Mouse (Mus musculus) hindbrain, embryonic 16.5 days (tissue): Measurements from ENCODE around the gene Paqr5. TPM values are rescaled to one million over a fixed set of nuclear protein-coding genes. Genes with fewer than 3 reads are reported as not detected.
A peak's percentile ranks its signal among the peaks of the same experiment; 100 is the strongest.

Source experiments
- ATAC-seq: fragments of 200-750 bp; cut with Nextera tagmentation; 2 replicates; pipeline ENCODE4 v1.8.0; 2017; ENCODE audit warnings: moderate TSS enrichment, moderate library complexity
- H3K27ac ChIP-seq: fragments of 300-500 bp; sonication (generic); 2 replicates; pipeline ENCODE4 v1.5.1; 2014; ENCODE audit warnings: low read depth, mild to moderate bottlenecking, control low read depth, low read length, moderate library complexity
- H3K27me3 ChIP-seq: fragments of 300-500 bp; sonication (generic); replicated peaks from 2 replicates; pipeline ENCODE4 v1.6.1; 2014; ENCODE audit warnings: low read length; ENCODE audit not compliant: control insufficient read depth, insufficient read depth
- H3K36me3 ChIP-seq: fragments of 300-500 bp; sonication (generic); 2 replicates; pipeline ENCODE4 v1.6.1; 2014; ENCODE audit warnings: mild to moderate bottlenecking, low read length, moderate library complexity, mixed read lengths; ENCODE audit not compliant: control insufficient read depth, insufficient read depth
- H3K4me1 ChIP-seq: fragments of 300-500 bp; sonication (generic); 2 replicates; pipeline ENCODE4 v1.6.1; 2014; ENCODE audit warnings: low read depth, low read length; ENCODE audit not compliant: control insufficient read depth, insufficient read depth
- H3K4me2 ChIP-seq: fragments of 300-500 bp; sonication (generic); 2 replicates; pipeline ENCODE4 v1.6.1; 2014; ENCODE audit warnings: mild to moderate bottlenecking, low read length, control low read depth, moderate library complexity
- H3K4me3 ChIP-seq: fragments of 300-500 bp; sonication (generic); 2 replicates; pipeline ENCODE4 v1.5.1; 2014; ENCODE audit warnings: mild to moderate bottlenecking, low read length, control low read depth, moderate library complexity
- H3K9ac ChIP-seq: fragments of 300-500 bp; sonication (generic); 2 replicates; pipeline ENCODE4 v1.6.1; 2014; ENCODE audit warnings: low read depth, mild to moderate bottlenecking, control low read depth, low read length, moderate library complexity
- H3K9me3 ChIP-seq: fragments of 300-500 bp; sonication (generic); 2 replicates; pipeline ENCODE4 v1.6.1; 2014; ENCODE audit warnings: mild to moderate bottlenecking, low read length, moderate library complexity; ENCODE audit not compliant: control insufficient read depth
- WGBS: fragments of 180-500 bp; shearing (Covaris S2); extraction: QIAGEN DNeasy Blood & Tissue Kit; methylation state at CpG from one replicate; pipeline ENCODE4 v1.1.7; 2014; 5-methylcytosine and 5-hydroxymethylcytosine counted together
- polyA plus RNA-seq: library from polyadenylated mRNA; unstranded; fragments of >200 nt; fragmentation: Nextera tagmentation; extraction: Ambion mirVana; gene quantifications from 2 replicates; pipeline ENCODE4 v1.2.1, GENCODE M21; 2015

Gene Paqr5
- polyA plus RNA-seq, 1 experiment from 2014 or later = 0.64 TPM

DNA sequence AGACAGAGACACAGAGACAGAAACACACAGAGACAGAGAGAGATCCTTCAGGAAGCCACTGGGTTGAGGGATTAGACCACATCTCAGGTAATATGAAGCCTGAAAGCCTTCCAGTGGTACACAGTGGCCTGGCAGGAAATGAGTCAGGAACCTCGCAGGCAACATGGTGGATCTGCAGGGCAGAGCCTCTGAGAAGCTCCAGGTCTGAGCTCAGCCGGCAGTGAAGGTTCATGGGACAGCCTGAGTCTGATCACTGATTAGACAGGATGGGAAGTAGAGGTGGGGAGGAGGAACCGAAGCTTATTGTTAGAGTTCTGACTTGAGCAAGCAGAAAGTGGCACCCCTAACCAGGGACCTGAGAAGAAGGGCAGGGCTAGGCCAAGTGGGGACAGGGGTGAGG is 55.6 kb downstream of the Paqr5 start:
- 87% methylated on average over 3 of the region's 3 CpGs for WGBS
- no peaks in the 10 kb centered on the region for H3K4me1 ChIP-seq
- no peak overlapping the region for H3K4me3 ChIP-seq
- no peak overlapping the region for H3K27ac ChIP-seq
- no peak for ATAC-seq
- no peak overlapping the region for H3K9ac ChIP-seq
- no peaks in the 10 kb centered on the region for H3K9me3 ChIP-seq
- H3K27me3 ChIP-seq = no peaks in the 10 kb centered on the region
- no peaks in the 10 kb centered on the region for H3K36me3 ChIP-seq
- H3K4me2 ChIP-seq = no peak overlapping the region

DNA sequence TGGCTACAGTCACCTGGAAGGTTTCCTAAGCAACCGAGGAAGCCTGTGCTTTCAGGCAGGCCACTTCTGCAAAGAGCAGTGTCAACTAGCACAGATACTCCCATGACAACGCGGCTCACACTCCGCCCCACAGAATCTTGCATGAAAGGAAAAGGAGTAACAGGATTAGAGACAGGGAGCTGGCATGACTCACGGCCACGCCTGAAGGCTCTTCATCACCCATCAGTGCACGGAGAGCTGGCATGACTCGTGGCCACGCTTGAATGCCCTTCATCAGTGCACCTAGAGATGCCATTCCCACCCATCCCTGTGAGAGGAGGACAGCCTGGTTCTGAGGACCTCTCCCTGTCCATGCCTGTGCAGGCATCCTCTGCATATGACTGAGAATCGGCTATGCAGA is 59.3 kb downstream of the Paqr5 start:
- H3K9me3 ChIP-seq = no peaks in the 10 kb centered on the region
- no peak overlapping the region for H3K9ac ChIP-seq
- H3K27me3 ChIP-seq = no peaks in the 10 kb centered on the region
- H3K27ac ChIP-seq = no peak overlapping the region
- WGBS = 65% methylated on average over 10 of the region's 10 CpGs
- no peaks in the 10 kb centered on the region for H3K36me3 ChIP-seq
- peak; percentile 25; the same call in 1 of the 2 replicates for ATAC-seq
- no peak overlapping the region for H3K4me3 ChIP-seq
- H3K4me2 ChIP-seq = no peak overlapping the region
- no peaks in the 10 kb centered on the region for H3K4me1 ChIP-seq

DNA sequence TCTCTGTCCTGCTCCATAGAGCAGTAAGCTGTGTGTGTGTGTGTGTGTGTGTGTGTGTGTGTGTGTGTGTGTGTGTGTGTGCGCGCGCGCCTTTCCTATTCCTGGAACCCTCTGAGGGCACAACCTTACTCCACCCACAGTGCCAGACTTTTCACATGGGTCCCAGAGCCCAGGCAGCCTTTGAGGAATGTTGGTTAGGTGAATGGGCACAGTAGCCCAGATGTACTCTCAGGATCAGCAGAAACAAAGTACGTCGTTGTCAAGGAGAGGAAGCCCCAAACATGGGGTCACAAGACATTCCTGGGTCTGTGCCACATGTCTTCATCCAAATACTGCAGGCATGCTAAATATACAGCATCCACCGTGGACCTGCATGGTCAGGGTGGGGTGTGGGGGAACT is 60.7 kb downstream of the Paqr5 start:
- no peaks in the 10 kb centered on the region for H3K4me1 ChIP-seq
- no peak for ATAC-seq
- 93% methylated on average over 7 of the region's 7 CpGs for WGBS

DNA sequence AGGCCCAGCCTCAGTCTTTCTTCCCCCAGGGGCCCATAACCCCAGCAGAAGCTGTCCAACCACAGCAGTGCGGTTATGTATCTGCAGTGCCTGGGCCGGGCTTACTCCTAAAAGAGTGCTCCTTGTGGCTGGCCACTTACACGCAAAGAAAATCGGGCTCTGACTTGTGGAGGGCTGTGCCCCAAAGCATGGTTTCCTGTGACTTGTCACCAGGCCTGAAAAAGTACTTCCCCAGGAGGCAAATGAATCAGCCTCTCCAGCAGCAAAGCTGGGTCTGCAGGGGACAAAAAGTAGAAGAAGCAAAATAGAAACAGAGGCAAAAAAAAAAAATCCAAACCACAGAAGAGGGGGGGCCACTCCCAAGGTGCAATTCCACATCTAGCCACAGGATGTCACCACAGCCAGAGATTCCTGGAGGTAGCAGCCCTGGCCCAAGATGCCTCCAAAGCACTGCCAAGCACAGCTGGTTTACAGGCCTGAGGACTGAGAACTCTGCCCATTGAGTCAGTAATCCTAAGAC is 61.2 kb downstream of the Paqr5 start:
- no peak overlapping the region for H3K4me3 ChIP-seq
- no peaks in the 10 kb centered on the region for H3K4me1 ChIP-seq
- no peak overlapping the region for H3K4me2 ChIP-seq
- peak; percentile 76 for ATAC-seq
- WGBS = 50% methylated on average over 4 of the region's 4 CpGs
- no peak overlapping the region for H3K9ac ChIP-seq
- no peak overlapping the region for H3K27ac ChIP-seq
- no peaks in the 10 kb centered on the region for H3K9me3 ChIP-seq
- H3K36me3 ChIP-seq = no peaks in the 10 kb centered on the region
- H3K27me3 ChIP-seq = no peaks in the 10 kb centered on the region

More for the DNA sequence above, 60.7 kb downstream of the Paqr5 start:
- Histone ChIP-seq H3K27ac (no peak overlapping the region), H3K36me3 (no peaks in the 10 kb centered on the region), H3K27me3 (no peaks in the 10 kb centered on the region), H3K4me2 (no peak overlapping the region), H3K9ac (no peak overlapping the region; the same call in 1 of the 2 replicates), H3K9me3 (no peaks in the 10 kb centered on the region), H3K4me3 (no peak overlapping the region)

DNA sequence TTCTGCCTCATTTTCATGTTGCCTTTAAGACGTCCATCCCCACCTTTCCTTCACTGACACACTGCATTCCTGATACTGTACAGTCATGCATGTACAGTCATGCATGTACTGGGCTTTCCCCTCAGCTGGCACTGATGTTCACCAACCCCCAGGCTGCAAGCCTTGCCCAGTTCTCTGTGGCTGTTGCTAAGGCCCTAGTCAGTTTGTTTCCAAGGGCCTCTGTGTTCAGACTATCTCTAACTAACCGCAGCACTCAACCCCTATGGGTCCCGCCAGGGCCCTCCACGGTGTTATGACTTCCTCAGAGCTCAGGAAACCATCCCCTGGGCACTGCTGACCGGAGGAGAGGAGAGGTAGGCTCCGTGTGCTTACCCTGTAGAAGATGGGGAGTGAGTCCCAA is 63.3 kb downstream of the Paqr5 start:
- WGBS = 76% methylated on average over 6 of the region's 6 CpGs
- no peaks in the 10 kb centered on the region for H3K27me3 ChIP-seq
- no peak for ATAC-seq
- H3K36me3 ChIP-seq = no peaks in the 10 kb centered on the region
- 0 out of 2 replicates have a peak overlapping the region, but pooled peaks have one; percentile 13 for H3K9ac ChIP-seq
- H3K9me3 ChIP-seq = no peaks in the 10 kb centered on the region
- H3K4me1 ChIP-seq = no peaks in the 10 kb centered on the region
- no peak overlapping the region for H3K4me3 ChIP-seq
- H3K4me2 ChIP-seq = no peak overlapping the region
- H3K27ac ChIP-seq = no peak overlapping the region

DNA sequence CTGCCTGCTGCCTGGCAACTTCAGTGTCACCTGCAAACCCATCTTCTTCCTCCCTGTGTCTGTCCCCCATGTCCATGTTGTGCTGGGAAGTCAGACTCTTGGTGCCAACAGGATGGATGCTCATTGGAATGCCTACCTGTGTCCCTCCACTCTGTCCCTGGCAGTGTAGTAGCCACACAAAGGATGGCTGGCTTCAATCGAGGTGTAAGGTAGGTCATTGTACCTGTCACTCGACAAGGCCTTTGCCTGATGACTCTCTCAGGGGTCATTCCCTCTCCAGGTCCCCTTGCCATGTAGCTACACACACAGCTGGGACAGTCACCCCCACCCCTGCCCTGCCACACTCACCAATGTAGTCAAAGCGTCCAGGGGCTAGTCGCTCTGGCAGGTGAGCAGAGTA is 65.5 kb downstream of the Paqr5 start:
- Histone ChIP-seq H3K27me3 (no peaks in the 10 kb centered on the region), H3K4me2 (no peak overlapping the region), H3K27ac (no peak overlapping the region), H3K4me3 (no peak overlapping the region), H3K36me3 (no peaks in the 10 kb centered on the region), H3K4me1 (no peaks in the 10 kb centered on the region), H3K9ac (no peak overlapping the region), H3K9me3 (no peaks in the 10 kb centered on the region)
- ATAC-seq = no peak
- WGBS = 91% methylated on average over 4 of the region's 4 CpGs

DNA sequence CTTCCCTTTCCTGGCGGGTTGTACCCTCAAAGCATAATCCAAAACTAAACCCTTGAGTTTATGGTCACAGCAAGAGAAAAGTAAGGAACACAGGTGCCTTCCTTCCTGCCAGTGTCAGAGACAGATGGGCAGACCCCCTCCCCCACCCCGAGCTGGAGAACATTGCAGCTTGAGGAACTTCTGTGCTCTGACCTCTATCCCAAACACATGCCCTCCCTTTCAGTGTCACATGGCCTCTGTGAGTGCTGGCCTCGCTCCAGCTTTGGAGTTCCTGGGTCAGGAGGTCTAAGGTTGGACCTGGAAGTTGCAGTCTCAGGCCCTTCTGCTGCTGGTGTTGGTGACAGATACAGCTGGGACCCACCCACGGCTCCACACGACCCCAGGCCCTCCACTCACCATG is 65.9 kb downstream of the Paqr5 start:
- Histone ChIP-seq H3K9me3 (no peaks in the 10 kb centered on the region), H3K4me3 (no peak overlapping the region), H3K4me1 (no peaks in the 10 kb centered on the region), H3K36me3 (no peaks in the 10 kb centered on the region), H3K4me2 (no peak overlapping the region), H3K27me3 (no peaks in the 10 kb centered on the region), H3K9ac (no peak overlapping the region), H3K27ac (no peak overlapping the region)
- 77% methylated on average over 5 of the region's 5 CpGs for WGBS
- ATAC-seq = no peak

DNA sequence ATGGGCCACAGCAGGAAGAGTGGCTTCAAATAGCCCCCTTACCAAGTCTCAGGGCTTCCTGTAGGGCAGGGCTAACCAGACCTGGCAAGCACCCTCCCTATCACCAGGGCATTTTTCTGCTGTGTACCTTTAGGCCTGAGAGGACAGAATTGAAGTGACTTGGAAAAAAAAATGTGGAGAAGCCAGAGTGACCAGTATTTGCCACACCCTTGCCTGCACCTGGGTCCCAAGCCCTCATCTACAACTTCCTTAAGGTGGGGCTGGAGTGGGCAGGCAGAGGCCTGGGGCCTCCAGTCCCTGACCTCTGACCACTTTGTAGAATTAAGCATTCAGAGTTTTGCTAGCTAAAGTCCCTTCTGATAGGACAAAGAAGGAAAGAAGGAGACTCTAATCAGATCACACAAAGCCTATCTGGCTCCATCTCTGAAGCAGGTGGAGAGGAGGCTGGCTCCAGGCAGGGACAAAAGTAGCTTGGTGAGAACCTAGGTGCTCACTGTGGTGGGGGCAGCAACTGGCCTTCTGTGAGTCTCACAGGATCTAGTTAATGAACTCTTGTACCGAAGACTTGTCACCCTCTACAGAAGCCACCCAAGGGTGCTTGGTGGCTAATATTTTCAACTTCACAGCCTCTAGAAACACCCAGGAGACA is 66.6 kb downstream of the Paqr5 start:
- 86% methylated on average over 1 of the region's 1 CpGs for WGBS
- no peak overlapping the region for H3K27ac ChIP-seq
- H3K9me3 ChIP-seq = no peaks in the 10 kb centered on the region
- no peak overlapping the region for H3K9ac ChIP-seq
- H3K27me3 ChIP-seq = no peaks in the 10 kb centered on the region
- H3K4me1 ChIP-seq = no peaks in the 10 kb centered on the region
- H3K4me2 ChIP-seq = no peak overlapping the region
- no peaks in the 10 kb centered on the region for H3K36me3 ChIP-seq
- no peak for ATAC-seq
- H3K4me3 ChIP-seq = no peak overlapping the region

DNA sequence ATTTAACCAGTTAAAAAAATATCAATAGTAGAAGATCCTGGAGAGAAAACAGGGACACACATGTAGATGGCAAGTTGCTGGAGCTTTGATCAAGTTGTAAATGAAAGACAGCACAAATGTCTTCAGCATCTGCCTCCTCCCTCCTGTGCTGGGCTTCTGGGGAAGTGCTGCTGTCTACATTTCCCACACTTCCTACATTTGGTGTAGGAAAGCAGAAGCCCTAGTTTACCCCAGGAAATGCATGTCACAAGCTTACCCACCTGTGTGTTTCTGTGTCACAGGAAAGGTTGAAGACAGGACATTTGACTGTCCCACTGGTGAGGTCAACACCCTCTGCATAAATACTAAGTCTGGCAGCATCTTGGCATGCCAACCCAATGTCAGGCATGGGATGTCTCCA is 71.9 kb downstream of the Paqr5 start:
- Histone ChIP-seq H3K9me3 (no peaks in the 10 kb centered on the region), H3K9ac (no peak overlapping the region), H3K4me2 (no peak overlapping the region), H3K4me3 (no peak overlapping the region), H3K27me3 (no peaks in the 10 kb centered on the region), H3K36me3 (no peaks in the 10 kb centered on the region), H3K4me1 (no peaks in the 10 kb centered on the region), H3K27ac (no peak overlapping the region)
- ATAC-seq = no peak
